25 mouse cellular contexts compared by ENCODE assay signal in genomic region chr7:73331645-73332044, GRCm38 (mm10). TPM values are rescaled to one million over a fixed set of nuclear protein-coding genes. Genes with fewer than 3 reads are reported as not detected.
DNase-seq lines count a peak whose midpoint lies in the region; ATAC-seq lines count a peak whose summit lies in the region.
"Had no signal": no experiment of that assay in that cellular context is flagged by ENCODE, and none has a peak within 500 bp of the region (broad histone marks: within the 10 kb centered on the region; RNA-seq: fewer than 3 reads in every experiment).

No protein-coding gene starts in this region.

- H3K4me2 ChIP-seq in forebrain, embryonic 12.5 days: no peak overlapping the region
- H3K4me2 ChIP-seq in hindbrain, embryonic 13.5 days: no peak overlapping the region
- no peak overlapping the region for H3K4me2 ChIP-seq in hindbrain, embryonic 14.5 days (replicated peaks)
- no peak overlapping the region for H3K4me2 ChIP-seq in midbrain, embryonic 13.5 days (replicated peaks)
- H3K4me2 ChIP-seq: heart, embryonic 11.5 days; liver, embryonic 13.5 days; midbrain, embryonic 15.5 days; neural tube, embryonic 15.5 days; stomach, embryonic 15.5 days had no signal

- H3K36me3 ChIP-seq in forebrain, embryonic 10.5 days (replicated peaks): no peaks in the 10 kb centered on the region
- no peaks in the 10 kb centered on the region for H3K36me3 ChIP-seq in forebrain, embryonic 12.5 days (replicated peaks)
- H3K36me3 ChIP-seq in hindbrain, embryonic 13.5 days: no peaks in the 10 kb centered on the region
- H3K36me3 ChIP-seq in hindbrain, embryonic 14.5 days (replicated peaks; ENCODE audit: control insufficient read depth, insufficient read depth): no peaks in the 10 kb centered on the region
- no peaks in the 10 kb centered on the region for H3K36me3 ChIP-seq in midbrain, embryonic 10.5 days
- H3K36me3 ChIP-seq in midbrain, embryonic 13.5 days: no peaks in the 10 kb centered on the region
- H3K36me3 ChIP-seq: liver, embryonic 13.5 days; midbrain, embryonic 15.5 days; neural tube, embryonic 15.5 days; stomach, embryonic 15.5 days had no signal

- no peaks in the 10 kb centered on the region for H3K9me3 ChIP-seq in forebrain, embryonic 10.5 days
- no peaks in the 10 kb centered on the region for H3K9me3 ChIP-seq in forebrain, embryonic 12.5 days
- no peaks in the 10 kb centered on the region for H3K9me3 ChIP-seq in hindbrain, embryonic 13.5 days
- no peaks in the 10 kb centered on the region for H3K9me3 ChIP-seq in hindbrain, embryonic 14.5 days (ENCODE audit: control insufficient read depth, low read length)
- H3K9me3 ChIP-seq in midbrain, embryonic 10.5 days (replicated peaks): no peaks in the 10 kb centered on the region
- H3K9me3 ChIP-seq in midbrain, embryonic 13.5 days: no peaks in the 10 kb centered on the region
- H3K9me3 ChIP-seq: liver, embryonic 13.5 days; midbrain, embryonic 15.5 days; neural tube, embryonic 15.5 days; stomach, embryonic 15.5 days had no signal

- 59% methylated on average over 7 of the region's 7 CpGs for WGBS in forebrain, embryonic 10.5 days
- 69% methylated on average over 7 of the region's 7 CpGs for WGBS in forebrain, embryonic 12.5 days
- 54% methylated on average over 7 of the region's 7 CpGs for WGBS in hindbrain, embryonic 13.5 days
- WGBS in hindbrain, embryonic 14.5 days: 66% methylated on average over 7 of the region's 7 CpGs
- WGBS in midbrain, embryonic 10.5 days: 66% methylated on average over 7 of the region's 7 CpGs
- 53% methylated on average over 7 of the region's 7 CpGs for WGBS in midbrain, embryonic 13.5 days

- ATAC-seq in forebrain, embryonic 12.5 days (ENCODE audit: low FRiP score): no peak
- no peak for ATAC-seq in hindbrain, embryonic 13.5 days (ENCODE audit: low FRiP score)
- no peak for ATAC-seq in hindbrain, embryonic 14.5 days (ENCODE audit: low FRiP score)
- ATAC-seq in midbrain, embryonic 13.5 days: no peak
- ATAC-seq: forebrain, embryonic 14.5 days; hindbrain, embryonic 16.5 days; midbrain, embryonic 15.5 days had no signal

- DNase-seq in forebrain, embryonic 10.5 days (ENCODE audit: extremely low spot score, low spot score): no peak
- DNase-seq in hindbrain, embryonic 14.5 days (ENCODE audit: low spot score): no peak
- DNase-seq in midbrain, embryonic 10.5 days (ENCODE audit: low spot score): no peak
- peak; percentile 48 for DNase-seq in testis, postnatal 14 days (ENCODE audit: low spot score)
- no peak for DNase-seq in right cerebral cortex, postnatal 4 days
- DNase-seq: adrenal gland, postnatal 36 days; cerebellum, adult 18-20 months; kidney, adult 8-10 months; kidney, postnatal 4 days; liver, embryonic 13.5 days; lung, adult 2 months; lung, postnatal 10 days; retina, postnatal 1 day; right cerebral cortex, postnatal 14 days had no signal

- H3K27me3 ChIP-seq in forebrain, embryonic 10.5 days (ENCODE audit: poor library complexity, severe bottlenecking): no peaks in the 10 kb centered on the region
- peaks cover 3% of the 10 kb centered on the region; the same call in 1 of the 2 replicates for H3K27me3 ChIP-seq in forebrain, embryonic 12.5 days
- H3K27me3 ChIP-seq in hindbrain, embryonic 13.5 days: 0 out of 2 replicates have a peak, but pooled peaks cover 2% of the 10 kb centered on the region
- H3K27me3 ChIP-seq in hindbrain, embryonic 14.5 days (ENCODE audit: control insufficient read depth, insufficient read depth, low read length): no peaks in the 10 kb centered on the region
- H3K27me3 ChIP-seq in midbrain, embryonic 10.5 days (ENCODE audit: low read depth, poor library complexity, severe bottlenecking): no peaks in the 10 kb centered on the region
- 0 out of 2 replicates have a peak, but pooled peaks cover 7% of the 10 kb centered on the region for H3K27me3 ChIP-seq in midbrain, embryonic 13.5 days
- H3K27me3 ChIP-seq: liver, embryonic 13.5 days; midbrain, embryonic 15.5 days; neural tube, embryonic 15.5 days; stomach, embryonic 15.5 days had no signal

- H3K4me1 ChIP-seq in forebrain, embryonic 10.5 days: peaks cover 55% of the 10 kb centered on the region
- peaks cover 30% of the 10 kb centered on the region for H3K4me1 ChIP-seq in forebrain, embryonic 12.5 days
- H3K4me1 ChIP-seq in hindbrain, embryonic 13.5 days (replicated peaks): peaks cover 54% of the 10 kb centered on the region
- peaks cover 31% of the 10 kb centered on the region for H3K4me1 ChIP-seq in hindbrain, embryonic 14.5 days (replicated peaks; ENCODE audit: control insufficient read depth, insufficient read depth, low read length)
- H3K4me1 ChIP-seq in midbrain, embryonic 10.5 days: peaks cover 49% of the 10 kb centered on the region
- peaks cover 33% of the 10 kb centered on the region for H3K4me1 ChIP-seq in midbrain, embryonic 13.5 days (replicated peaks)
- H3K4me1 ChIP-seq: liver, embryonic 13.5 days had no signal

- H3K9ac ChIP-seq in forebrain, embryonic 12.5 days: no peak overlapping the region
- 0 out of 2 replicates have a peak overlapping the region, but pooled peaks have one; percentile 20 for H3K9ac ChIP-seq in hindbrain, embryonic 13.5 days
- H3K9ac ChIP-seq in hindbrain, embryonic 14.5 days: no peak overlapping the region
- H3K9ac ChIP-seq in midbrain, embryonic 13.5 days (replicated peaks): no peak overlapping the region
- H3K9ac ChIP-seq: liver, embryonic 13.5 days; midbrain, embryonic 15.5 days; neural tube, embryonic 15.5 days; stomach, embryonic 15.5 days had no signal

- 0 out of 2 replicates have a peak overlapping the region, but pooled peaks have one; percentile 45 for H3K27ac ChIP-seq in forebrain, embryonic 10.5 days
- no peak overlapping the region for H3K27ac ChIP-seq in forebrain, embryonic 12.5 days
- H3K27ac ChIP-seq in hindbrain, embryonic 13.5 days: no peak overlapping the region
- no peak overlapping the region for H3K27ac ChIP-seq in hindbrain, embryonic 14.5 days
- H3K27ac ChIP-seq in midbrain, embryonic 10.5 days (replicated peaks): peak overlapping the region; percentile 65
- H3K27ac ChIP-seq in midbrain, embryonic 13.5 days: no peak overlapping the region; the same call in 1 of the 2 replicates
- H3K27ac ChIP-seq: kidney, postnatal 0 days; liver, embryonic 13.5 days; macrophage; midbrain, embryonic 15.5 days; neural tube, embryonic 15.5 days; stomach, embryonic 15.5 days had no signal

- no peak overlapping the region for H3K4me3 ChIP-seq in forebrain, embryonic 10.5 days
- H3K4me3 ChIP-seq in forebrain, embryonic 12.5 days (replicated peaks): no peak overlapping the region
- no peak overlapping the region for H3K4me3 ChIP-seq in hindbrain, embryonic 13.5 days
- H3K4me3 ChIP-seq in hindbrain, embryonic 14.5 days (replicated peaks; ENCODE audit: low read length): no peak overlapping the region
- H3K4me3 ChIP-seq in midbrain, embryonic 10.5 days: no peak overlapping the region
- no peak overlapping the region for H3K4me3 ChIP-seq in midbrain, embryonic 13.5 days (replicated peaks)
- H3K4me3 ChIP-seq: liver, embryonic 13.5 days; midbrain, embryonic 15.5 days; neural tube, embryonic 15.5 days; stomach, embryonic 15.5 days had no signal

RNA-seq across cellular contexts. Expression of gene Rgma, which starts 43.7 kb away (rescaled TPM):
- 26.2 and 26.8 TPM in 2 replicates for polyA plus RNA-seq in forebrain, embryonic 10.5 days (2016; fragmentation: Nextera tagmentation; extraction: Ambion mirVana)
- polyA plus RNA-seq in forebrain, embryonic 12.5 days (2016; fragmentation: Nextera tagmentation; extraction: Ambion mirVana): 37.3 and 42.3 TPM in 2 replicates
- polyA plus RNA-seq in hindbrain, embryonic 13.5 days (2015; fragmentation: Nextera tagmentation; extraction: Ambion mirVana): 40.0 and 41.1 TPM in 2 replicates
- polyA plus RNA-seq in hindbrain, embryonic 14.5 days (2014; fragmentation: Nextera tagmentation; extraction: Ambion mirVana): 46.3 and 46.7 TPM in 2 replicates
- 51.2 and 65.4 TPM in 2 replicates for polyA plus RNA-seq in midbrain, embryonic 10.5 days (2016; fragmentation: Nextera tagmentation; extraction: Ambion mirVana)
- polyA plus RNA-seq in midbrain, embryonic 13.5 days (2015; fragmentation: Nextera tagmentation; extraction: Ambion mirVana): 40.7 and 50.3 TPM in 2 replicates
- polyA plus RNA-seq: macrophage had no signal

Comparison
In these comparisons a context has a peak if more than half of its experiments do, and no peak if none do; other contexts are left out.
1. H3K27ac ChIP-seq: peak in forebrain, embryonic 10.5 days (single experiment) and midbrain, embryonic 10.5 days (single experiment); none in forebrain, embryonic 12.5 days (single experiment), hindbrain, embryonic 13.5 days (single experiment), hindbrain, embryonic 14.5 days (single experiment) and midbrain, embryonic 13.5 days (single experiment).